Mouse (Mus musculus): ENCODE results near the gene Dcp1b.

GRCm38 (mm10) chr6:119191478-119191877 is 16.4 kb downstream of the Dcp1b start:
- TF ChIP-seq POLR2A (IDR thresholded peaks at IDR 0.05; ENCODE audit: insufficient read depth, low read depth, low read length): no peak
- no peak for TF ChIP-seq CTCF (IDR thresholded peaks at IDR 0.05; ENCODE audit: insufficient read depth, low read depth, low read length)

Data from olfactory bulb, adult 2 months (tissue).